Comparison of ENCODE assay signal across 8 mouse cellular contexts in genomic region chr19:57123503-57124137, GRCm38 (mm10).
A peak's percentile ranks its signal among the peaks of the same experiment; 100 is the strongest.
DNase-seq lines count a peak whose midpoint lies in the region; ATAC-seq lines count a peak whose summit lies in the region.

No protein-coding gene starts in this region.

- 64% methylated on average over 11 of the region's 11 CpGs for WGBS in heart, embryonic 13.5 days
- 63% methylated on average over 11 of the region's 11 CpGs for WGBS in stomach, embryonic 16.5 days

- DNase-seq in adrenal gland, adult 2 months = peak; percentile 68
- no peak for DNase-seq in adrenal gland, postnatal 4 days (ENCODE audit: low spot score in 2 of 2)
- DNase-seq in cerebellum, adult 9-11 months = peak; percentile 98
- peak; percentile 74 for DNase-seq in kidney, adult 9 months
- peak; percentile 88 for DNase-seq in lung, postnatal 25 days (ENCODE audit: low spot score)

- H3K27me3 ChIP-seq in heart, embryonic 13.5 days (replicated peaks) = no peaks in the 10 kb centered on the region
- H3K27me3 ChIP-seq in stomach, embryonic 16.5 days (ENCODE audit: control insufficient read depth, insufficient read depth, low read length) = no peaks in the 10 kb centered on the region

- peaks cover 44% of the 10 kb centered on the region for H3K4me1 ChIP-seq in heart, embryonic 13.5 days
- peaks cover 20% of the 10 kb centered on the region for H3K4me1 ChIP-seq in stomach, embryonic 16.5 days (ENCODE audit: control insufficient read depth, insufficient read depth, low read length)

- H3K4me3 ChIP-seq in heart, embryonic 13.5 days = no peak overlapping the region
- H3K4me3 ChIP-seq in stomach, embryonic 16.5 days (replicated peaks; ENCODE audit: low read length) = no peak overlapping the region

- no peaks in the 10 kb centered on the region for H3K9me3 ChIP-seq in heart, embryonic 13.5 days
- H3K9me3 ChIP-seq in stomach, embryonic 16.5 days (replicated peaks; ENCODE audit: control insufficient read depth, low read length) = no peaks in the 10 kb centered on the region

- H3K4me2 ChIP-seq in heart, embryonic 13.5 days = no peak overlapping the region
- no peak overlapping the region for H3K4me2 ChIP-seq in stomach, embryonic 16.5 days (ENCODE audit: low read depth, low read length)

- H3K36me3 ChIP-seq in heart, embryonic 13.5 days = peaks cover 24% of the 10 kb centered on the region
- H3K36me3 ChIP-seq in stomach, embryonic 16.5 days (ENCODE audit: control insufficient read depth, insufficient read depth, low read length) = no peaks in the 10 kb centered on the region

- no peak for ATAC-seq in heart, embryonic 13.5 days (ENCODE audit: extremely low read depth, insufficient number of reproducible peaks, low FRiP score, low TSS enrichment)
- ATAC-seq in stomach, embryonic 16.5 days (ENCODE audit: insufficient read depth, low FRiP score) = no peak
- ATAC-seq in megakaryocyte-erythroid progenitor cell, adult 5-6 weeks (replicated peaks; ENCODE audit: low FRiP score, low TSS enrichment, poor library complexity, severe bottlenecking) = no peak

- H3K27ac ChIP-seq in heart, embryonic 13.5 days (replicated peaks) = peak overlapping the region; percentile 65
- peak overlapping the region; percentile 68 for H3K27ac ChIP-seq in stomach, embryonic 16.5 days (ENCODE audit: low read length)

- H3K9ac ChIP-seq in heart, embryonic 13.5 days = 0 out of 2 replicates have a peak overlapping the region, but pooled peaks have one; percentile 30
- no peak overlapping the region; the same call in 1 of the 2 replicates for H3K9ac ChIP-seq in stomach, embryonic 16.5 days (ENCODE audit: low read length)

Comparison
In these comparisons a context has a peak if more than half of its experiments do, and no peak if none do; other contexts are left out.
1. DNase-seq: peak in adrenal gland, adult 2 months (single experiment), cerebellum, adult 9-11 months (single experiment), kidney, adult 9 months (single experiment) and lung, postnatal 25 days (single experiment); none in adrenal gland, postnatal 4 days (0 of 2).